Mouse (Mus musculus): ENCODE results near the gene Ctu2.

Ctu2 gene

GRCm38 (mm10) chr8:122462510-122462909 is 13.4 kb upstream of the Ctu2 start:
- TF ChIP-seq GATA4 (IDR thresholded peaks at IDR 0.05; ENCODE audit: insufficient replicate concordance, low read length): no peak

GRCm38 (mm10) chr8:122463651-122464640 is 12.0 kb upstream of the Ctu2 start:
- TF ChIP-seq GATA4 (IDR thresholded peaks at IDR 0.05; ENCODE audit: insufficient replicate concordance, low read length): no peak

GRCm38 (mm10) chr8:122464985-122465384 is 11.0 kb upstream of the Ctu2 start:
- TF ChIP-seq GATA4 (IDR thresholded peaks at IDR 0.05; ENCODE audit: insufficient replicate concordance, low read length): no peak

- no peak for TF ChIP-seq GATA4 (IDR thresholded peaks at IDR 0.05; ENCODE audit: insufficient replicate concordance, low read length)
Observed at GRCm38 (mm10) chr8:122467816-122468215, 8.1 kb upstream of the Ctu2 start.

- TF ChIP-seq GATA4 (IDR thresholded peaks at IDR 0.05; ENCODE audit: insufficient replicate concordance, low read length): no peak
Observed at GRCm38 (mm10) chr8:122469407-122469806, 6.5 kb upstream of the Ctu2 start.

- TF ChIP-seq GATA4 (IDR thresholded peaks at IDR 0.05; ENCODE audit: insufficient replicate concordance, low read length): no peak
Observed at GRCm38 (mm10) chr8:122469965-122470364, 6.0 kb upstream of the Ctu2 start.

GRCm38 (mm10) chr8:122470691-122471090 is 5.3 kb upstream of the Ctu2 start:
- no peak for TF ChIP-seq GATA4 (IDR thresholded peaks at IDR 0.05; ENCODE audit: insufficient replicate concordance, low read length)

- TF ChIP-seq GATA4 (IDR thresholded peaks at IDR 0.05; ENCODE audit: insufficient replicate concordance, low read length): no peak
Observed at GRCm38 (mm10) chr8:122473911-122474421, 2.0 kb upstream of the Ctu2 start.

- TF ChIP-seq GATA4 (IDR thresholded peaks at IDR 0.05; ENCODE audit: insufficient replicate concordance, low read length): no peak
Observed at GRCm38 (mm10) chr8:122474951-122475560, 887 bp upstream of the Ctu2 start.

GRCm38 (mm10) chr8:122482448-122482847 is 6.5 kb downstream of the Ctu2 start:
- no peak for TF ChIP-seq GATA4 (IDR thresholded peaks at IDR 0.05; ENCODE audit: insufficient replicate concordance, low read length)

- TF ChIP-seq GATA4 (IDR thresholded peaks at IDR 0.05; ENCODE audit: insufficient replicate concordance, low read length): no peak
Observed at GRCm38 (mm10) chr8:122483877-122484276, 7.9 kb downstream of the Ctu2 start.

- TF ChIP-seq GATA4 (IDR thresholded peaks at IDR 0.05; ENCODE audit: insufficient replicate concordance, low read length): no peak
Observed at GRCm38 (mm10) chr8:122484831-122485230, 8.9 kb downstream of the Ctu2 start.

GRCm38 (mm10) chr8:122488387-122488786 is 12.4 kb downstream of the Ctu2 start:
- no peak for TF ChIP-seq GATA4 (IDR thresholded peaks at IDR 0.05; ENCODE audit: insufficient replicate concordance, low read length)

GRCm38 (mm10) chr8:122497016-122497734 is 21.2 kb downstream of the Ctu2 start:
- no peak for TF ChIP-seq GATA4 (IDR thresholded peaks at IDR 0.05; ENCODE audit: insufficient replicate concordance, low read length)

- TF ChIP-seq GATA4 (IDR thresholded peaks at IDR 0.05; ENCODE audit: insufficient replicate concordance, low read length): no peak
Observed at GRCm38 (mm10) chr8:122497912-122498311, 22.0 kb downstream of the Ctu2 start.

Measured in liver, adult (tissue).